Mouse (Mus musculus): ENCODE data around the gene Dna2. TPM values are rescaled to one million over a fixed set of nuclear protein-coding genes. Genes with fewer than 3 reads are reported as not detected.
"Not testable (repeated sequence)": the region's sequence is repeated elsewhere in the genome, so short reads cannot be mapped to it uniquely, and the experiment has no call there.

Gene Dna2
- under 1 TPM; 0.15 to 0.25 TPM for total RNA-seq (2021)
- long read RNA-seq, experiment 1, result 0 reads
- long read RNA-seq, experiment 2, partial matches to known transcripts, result 0 of 1 reads
- long read RNA-seq, experiment 2, other reads (novel, unspliced or antisense), result 1 of 1 reads

DNA sequence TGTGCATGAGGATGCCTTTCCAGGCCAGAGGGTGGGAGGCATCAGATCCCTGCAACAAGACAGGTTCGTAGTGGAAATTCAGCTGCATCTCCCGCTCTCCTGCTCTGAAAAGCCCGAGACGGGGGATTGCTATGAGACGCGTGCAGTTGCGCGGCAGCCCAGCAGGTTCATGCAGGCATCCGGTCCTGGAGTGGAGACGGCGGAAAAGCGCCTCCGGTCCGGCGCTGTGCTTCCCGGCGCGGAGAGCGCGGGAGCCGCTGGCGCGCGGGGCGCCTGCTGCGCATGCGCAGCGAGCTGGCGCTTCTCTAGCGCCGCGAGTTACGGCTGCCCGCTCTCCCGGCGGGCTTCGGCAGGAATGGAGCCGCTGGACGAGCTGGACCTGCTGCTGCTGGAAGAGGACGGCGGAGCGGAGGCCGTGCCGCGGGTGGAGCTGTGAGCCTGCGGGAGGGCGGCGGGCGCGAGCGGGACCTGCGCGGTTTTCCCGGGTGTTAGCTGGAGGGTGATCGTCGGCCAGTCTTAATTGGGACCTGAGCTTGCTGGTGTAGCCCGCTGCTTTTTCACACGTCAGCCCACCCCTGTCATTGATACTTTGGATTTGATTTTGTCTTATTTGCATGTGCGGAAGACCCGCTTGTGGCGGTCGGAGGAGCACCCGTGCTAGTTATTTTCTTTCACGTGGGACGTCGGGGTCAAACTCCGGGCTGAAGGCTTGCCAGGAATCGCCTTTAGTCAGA is at the start of gene Dna2:
Gene Dna2, plus strand, starts transcription at position 289 of the 734 bp plus-strand sequence.
- DNase-seq, result peak; percentile 84
- H3K4me3 ChIP-seq, result peak within 1 kb of the TSS; percentile 88
- peak; percentile 41 for TF ChIP-seq CTCF (IDR thresholded peaks at IDR 0.05)
- H3K27ac ChIP-seq, result peak within 1 kb of the TSS; percentile 84
- intact Hi-C loops (cut with DNase I), result no loop called here

GRCm38 (mm10) chr10:62897437-62897836 is 49.4 kb upstream of the Dna2 start:
- no peak for TF ChIP-seq CTCF (IDR thresholded peaks at IDR 0.05)
- Histone ChIP-seq H3K27ac (no peak overlapping the region), H3K4me3 (no peak overlapping the region)
- no peak for DNase-seq
- intact Hi-C loops (cut with DNase I), result no loop called here

DNA sequence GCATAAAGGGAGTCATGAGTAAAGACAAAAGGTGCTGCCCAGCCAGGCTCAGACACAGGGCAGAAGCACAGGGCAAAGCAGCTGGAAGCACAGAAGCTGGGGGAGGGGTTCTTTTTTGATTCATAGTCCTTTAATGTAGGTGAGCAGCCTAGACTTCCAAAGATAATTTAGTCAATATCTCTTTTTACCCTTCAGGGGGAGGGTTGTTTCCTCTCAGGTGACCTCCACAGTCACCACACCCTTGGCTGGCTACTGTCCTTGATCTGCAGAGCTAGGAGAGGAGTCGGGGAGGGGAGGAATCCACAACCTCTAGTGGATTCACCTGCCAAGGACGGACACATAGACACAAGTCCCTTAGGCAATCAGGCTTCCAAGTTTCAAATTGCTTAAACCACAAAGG is 48.8 kb upstream of the Dna2 start:
- intact Hi-C loops (cut with DNase I), result no loop called here
- TF ChIP-seq CTCF (IDR thresholded peaks at IDR 0.05), result no peak

DNA sequence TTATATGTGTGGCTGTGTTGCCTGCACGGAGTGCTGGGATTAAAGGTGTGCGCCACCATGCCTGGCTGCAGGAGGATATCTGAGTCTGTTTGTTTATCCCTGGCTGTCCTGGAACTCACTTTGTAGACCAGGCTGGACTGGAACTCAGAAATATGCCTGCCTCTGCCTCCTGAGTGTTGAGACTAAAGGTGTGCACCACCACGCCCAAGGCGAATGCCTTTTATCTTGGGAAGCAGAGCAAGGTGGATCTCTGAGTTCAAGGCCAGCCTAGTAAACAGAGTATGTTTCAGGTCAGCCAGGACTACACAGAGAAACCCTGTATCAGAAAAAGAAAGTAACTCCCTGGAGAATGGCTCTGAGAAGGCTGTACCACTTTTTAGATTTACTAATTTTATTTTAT is 46.7 kb upstream of the Dna2 start:
- Histone ChIP-seq H3K27ac (no peak overlapping the region), H3K4me3 (no peak overlapping the region)
- intact Hi-C loops (cut with DNase I), result no loop called here
- DNase-seq, result no peak
- no peak for TF ChIP-seq CTCF (IDR thresholded peaks at IDR 0.05)

More for the DNA sequence above, 48.8 kb upstream of the Dna2 start:
- H3K27ac ChIP-seq, result no peak overlapping the region
- no peak overlapping the region for H3K4me3 ChIP-seq
- no peak for DNase-seq

DNA sequence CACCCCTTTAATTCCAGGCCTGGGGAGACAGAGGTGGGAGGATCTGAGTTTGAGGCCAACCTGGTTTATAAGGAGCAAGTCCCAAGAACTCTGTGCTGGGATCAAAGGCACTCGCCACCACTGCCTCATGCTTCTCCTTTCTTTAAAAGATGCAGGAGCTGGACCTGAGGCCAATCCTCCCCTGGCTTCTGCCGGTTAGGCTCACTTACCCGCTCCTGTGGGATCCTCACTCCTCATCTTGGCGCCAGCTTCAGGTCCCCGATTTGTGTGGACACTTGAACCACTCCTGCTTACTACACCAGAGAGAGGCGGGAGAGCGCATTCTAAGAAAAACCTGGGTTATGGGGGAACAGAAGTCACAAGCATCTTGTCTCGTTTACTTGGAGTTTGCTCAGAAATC is 45.0 kb upstream of the Dna2 start:
- TF ChIP-seq CTCF (IDR thresholded peaks at IDR 0.05), result no peak
- no peak overlapping the region for H3K4me3 ChIP-seq
- intact Hi-C loops (cut with DNase I), result no loop called here
- no peak overlapping the region for H3K27ac ChIP-seq
- no peak for DNase-seq

DNA sequence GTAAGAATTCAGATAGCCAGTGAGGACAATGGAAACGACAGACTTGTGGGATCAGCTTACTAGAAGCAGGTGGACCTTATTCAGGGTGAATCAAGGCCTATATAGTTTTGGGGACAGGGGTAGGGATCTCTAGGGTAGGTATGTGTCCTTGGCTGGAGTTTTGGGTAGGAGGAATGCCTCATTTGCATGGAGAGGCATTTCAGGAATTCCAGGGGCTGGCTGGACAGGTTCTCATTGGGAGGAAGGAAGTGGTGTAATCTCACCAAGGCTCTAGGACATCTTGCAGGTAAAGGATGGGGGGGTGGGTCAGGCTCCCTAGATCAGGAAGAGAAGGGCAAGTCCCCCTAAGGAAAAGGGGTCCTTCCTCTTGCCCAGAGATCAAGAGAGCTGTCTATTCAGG is 44.0 kb upstream of the Dna2 start:
- DNase-seq, result no peak
- intact Hi-C loops (cut with DNase I), result no loop called here
- Histone ChIP-seq H3K27ac (no peak overlapping the region), H3K4me3 (no peak overlapping the region)
- TF ChIP-seq CTCF (IDR thresholded peaks at IDR 0.05), result no peak

GRCm38 (mm10) chr10:62906336-62906735 is 40.5 kb upstream of the Dna2 start:
- H3K27ac ChIP-seq, result no peak overlapping the region
- intact Hi-C loops (cut with DNase I), result no loop called here
- no peak for TF ChIP-seq CTCF (IDR thresholded peaks at IDR 0.05)

GRCm38 (mm10) chr10:62908896-62909295 is 37.9 kb upstream of the Dna2 start, which contains the start of gene Tet1:
Tet1 (minus strand) TSS chr10:62908996.
- intact Hi-C loops (cut with DNase I); H3K4me3 ChIP-seq; H3K27ac ChIP-seq; DNase-seq: not testable (repeated sequence)

More at GRCm38 (mm10) chr10:62906336-62906735, 40.5 kb upstream of the Dna2 start:
- no peak for DNase-seq
- H3K4me3 ChIP-seq, result no peak overlapping the region

GRCm38 (mm10) chr10:62911120-62911519 is 35.7 kb upstream of the Dna2 start:
- intact Hi-C loops (cut with DNase I), result no loop called here
- TF ChIP-seq CTCF (IDR thresholded peaks at IDR 0.05), result no peak
- no peak overlapping the region for H3K4me3 ChIP-seq
- DNase-seq, result no peak
- H3K27ac ChIP-seq, result no peak overlapping the region

DNA sequence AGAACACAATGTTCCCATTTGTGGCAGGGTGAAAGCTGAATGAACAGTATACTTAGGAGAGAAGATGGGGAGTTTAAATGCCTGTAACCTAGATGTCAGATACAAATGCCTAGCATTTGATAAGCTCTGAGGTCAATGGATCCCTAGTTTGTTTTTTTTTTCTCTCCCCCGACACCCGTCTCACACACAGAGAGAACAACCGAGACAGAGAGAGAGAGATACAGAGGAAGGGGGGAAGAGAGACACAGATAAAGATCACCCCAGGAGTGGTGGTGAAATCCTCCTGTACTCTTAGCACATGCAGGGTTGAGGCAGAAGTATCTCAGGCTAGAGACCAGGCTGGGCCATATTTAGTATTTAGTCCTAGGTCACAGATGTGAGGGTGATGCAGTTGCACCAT is 27.8 kb upstream of the Dna2 start:
- intact Hi-C loops (cut with DNase I), result no loop called here
- no peak for DNase-seq
- no peak overlapping the region for H3K27ac ChIP-seq
- TF ChIP-seq CTCF (IDR thresholded peaks at IDR 0.05), result no peak
- no peak overlapping the region for H3K4me3 ChIP-seq

GRCm38 (mm10) chr10:62919925-62920765 is 26.7 kb upstream of the Dna2 start, which contains the start of gene Slc25a16:
Slc25a16 (plus strand) TSS chr10:62920633.
- Histone ChIP-seq H3K27ac (peak within 1 kb of the TSS; percentile 98), H3K4me3 (peak within 1 kb of the TSS; percentile 98)
- TF ChIP-seq CTCF (IDR thresholded peaks at IDR 0.05), result no peak
- peak; percentile 94 for DNase-seq
- intact Hi-C loops (cut with DNase I), result loop anchor here (5.0 kb wide), 1 partner anchor 128 kb away; the partner anchor contains the start of gene Ccar1

- TF ChIP-seq CTCF (IDR thresholded peaks at IDR 0.05), result peak; percentile 6; the same call in 1 of the 2 replicates
- DNase-seq, result no peak
- Histone ChIP-seq H3K4me3 (peak overlapping the region; percentile 98), H3K27ac (peak overlapping the region; percentile 98)
- intact Hi-C loops (cut with DNase I), result loop anchor here (5.0 kb wide), 1 partner anchor 128 kb away; the partner anchor contains the start of gene Ccar1
These were observed 26.1 kb upstream of the Dna2 start for GRCm38 (mm10) chr10:62920766-62921156.

Measured in gastrocnemius, adult 2 months (tissue).